Mouse (Mus musculus): Measurements from ENCODE around the gene Fbxl14.

- no peak for TF ChIP-seq CTCF (IDR thresholded peaks at IDR 0.05)
- TF ChIP-seq EP300 (IDR thresholded peaks at IDR 0.05), result no peak
These were observed 13.3 kb upstream of the Fbxl14 start for GRCm38 (mm10) chr6:119466161-119466560.

All from lung, postnatal 0 days (tissue).